Mouse (Mus musculus) limb, embryonic 15.5 days (tissue): Measurements from ENCODE around the gene Abcc10. TPM values are rescaled to one million over a fixed set of nuclear protein-coding genes. Genes with fewer than 3 reads are reported as not detected.

Source experiments
- ATAC-seq: fragments of 200-750 bp; cut with Nextera tagmentation; 2 replicates; pipeline ENCODE4 v1.8.0; 2017; ENCODE audit warnings: low read depth, moderate TSS enrichment; ENCODE audit not compliant: insufficient number of reproducible peaks, low FRiP score, low TSS enrichment
- H3K27ac ChIP-seq: fragments of 300-500 bp; sonication (generic); 2 replicates; pipeline ENCODE4 v1.5.1; 2015; ENCODE audit warnings: moderate library complexity, mild to moderate bottlenecking, inconsistent platforms
- H3K27me3 ChIP-seq: fragments of 300-500 bp; sonication (generic); 2 replicates; pipeline ENCODE4 v1.6.1; 2015; ENCODE audit warnings: inconsistent platforms
- H3K36me3 ChIP-seq: fragments of 300-500 bp; sonication (generic); 2 replicates; pipeline ENCODE4 v1.6.1; 2015; ENCODE audit warnings: inconsistent platforms
- H3K4me1 ChIP-seq: fragments of 300-500 bp; sonication (generic); 2 replicates; pipeline ENCODE4 v1.6.1; 2015; ENCODE audit warnings: inconsistent platforms
- H3K4me2 ChIP-seq: fragments of 300-500 bp; sonication (generic); 2 replicates; pipeline ENCODE4 v1.6.1; 2015; ENCODE audit warnings: mild to moderate bottlenecking, inconsistent platforms
- H3K4me3 ChIP-seq: fragments of 300-500 bp; sonication (generic); 2 replicates; pipeline ENCODE4 v1.5.1; 2015; ENCODE audit warnings: mild to moderate bottlenecking, inconsistent platforms
- H3K9ac ChIP-seq: fragments of 300-500 bp; sonication (generic); 2 replicates; pipeline ENCODE4 v1.6.1; 2015; ENCODE audit warnings: inconsistent platforms
- H3K9me3 ChIP-seq: fragments of 300-500 bp; sonication (generic); 2 replicates; pipeline ENCODE4 v1.6.1; 2016; ENCODE audit warnings: inconsistent platforms
- WGBS: fragments of 180-500 bp; shearing (Covaris S2); methylation state at CpG from one replicate; pipeline ENCODE4 v1.1.7; 2015; 5-methylcytosine and 5-hydroxymethylcytosine counted together
- polyA plus RNA-seq: library from polyadenylated mRNA; unstranded; fragments of >200 nt; fragmentation: Nextera tagmentation; extraction: Ambion mirVana; gene quantifications from 2 replicates; pipeline ENCODE4 v1.2.1, GENCODE M21; 2015

The Abcc10 gene
- polyA plus RNA-seq, 1 experiment from 2014 or later, result 5.9 TPM

DNA sequence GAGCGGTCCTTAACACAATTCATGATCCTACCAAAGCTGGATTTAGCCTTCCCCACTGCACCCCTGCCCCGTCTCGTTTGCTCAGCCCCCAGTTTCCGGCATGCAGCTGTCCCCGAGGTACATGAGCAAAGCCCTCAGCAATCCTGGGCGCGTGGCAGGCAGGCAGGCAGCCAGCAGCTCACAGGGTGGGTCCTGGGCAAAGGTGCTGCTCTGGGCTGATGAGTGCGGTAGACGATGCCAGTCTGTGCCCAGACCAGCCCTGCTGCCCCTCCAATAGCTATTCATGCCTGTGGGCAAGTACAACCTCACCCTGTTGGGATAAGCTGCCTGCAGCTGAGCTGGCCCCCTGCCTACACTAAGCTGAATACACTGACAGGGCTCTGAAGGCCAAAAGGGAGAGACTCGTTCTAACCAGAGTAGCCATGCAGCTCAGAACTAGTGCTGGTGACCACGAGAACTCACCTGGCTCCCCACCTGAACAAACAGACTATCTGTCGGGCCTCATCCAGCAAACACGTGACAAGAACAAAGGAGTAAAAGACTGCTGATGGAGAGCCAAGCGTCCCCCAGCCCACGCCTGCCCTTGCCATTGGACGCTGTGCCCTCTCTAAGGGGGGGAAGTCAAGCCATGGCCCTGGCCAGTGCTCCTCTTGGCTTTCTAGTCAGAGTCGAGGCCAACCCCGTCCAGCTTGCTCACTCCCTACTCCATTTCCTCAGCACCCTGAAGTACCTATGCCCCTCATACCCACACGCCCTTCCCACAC, 58.2 kb downstream of the Abcc10 start:
- Histone ChIP-seq H3K36me3 (peaks cover 63% of the 10 kb centered on the region), H3K9ac (no peak overlapping the region), H3K4me3 (no peak overlapping the region), H3K4me1 (peaks cover 37% of the 10 kb centered on the region), H3K4me2 (no peak overlapping the region), H3K9me3 (no peaks in the 10 kb centered on the region), H3K27me3 (no peaks in the 10 kb centered on the region), H3K27ac (peak overlapping the region; percentile 47)
- no peak for ATAC-seq
- WGBS, result 79% methylated on average over 19 of the region's 19 CpGs

DNA sequence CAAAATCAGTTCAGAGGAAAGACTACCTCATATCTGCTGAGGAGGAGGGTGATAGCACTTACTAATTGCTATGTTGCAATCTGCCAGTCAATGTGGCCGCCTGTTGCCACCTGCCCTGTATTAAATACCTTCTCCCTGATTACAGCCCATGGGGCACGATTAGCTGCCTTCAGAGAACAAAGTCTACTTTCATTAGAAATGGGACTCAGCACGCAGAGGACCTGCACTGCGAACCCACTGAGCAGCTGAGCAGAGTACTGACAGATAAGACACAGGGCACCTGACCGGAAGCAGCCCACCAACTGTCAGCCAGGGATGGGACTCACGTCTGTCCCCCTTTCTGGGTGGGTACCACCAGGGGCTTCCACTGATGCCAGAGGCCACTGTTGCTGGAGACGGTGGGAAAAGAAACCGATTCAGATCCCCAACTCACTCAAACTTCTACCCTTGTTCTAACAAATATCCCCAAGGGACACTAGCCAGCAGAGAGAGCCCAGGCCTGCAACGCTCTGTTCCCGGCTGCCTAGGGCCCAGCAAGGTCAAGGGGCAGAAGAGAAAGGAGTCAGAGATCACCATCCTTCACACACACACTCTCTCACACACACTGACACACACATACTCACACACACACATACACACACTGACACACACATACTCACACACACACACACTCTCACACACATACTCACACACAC, 60.0 kb downstream of the Abcc10 start:
- H3K27me3 ChIP-seq, result no peaks in the 10 kb centered on the region
- H3K4me2 ChIP-seq, result no peak overlapping the region
- WGBS, result 76% methylated on average over 10 of the region's 10 CpGs
- peaks cover 77% of the 10 kb centered on the region for H3K36me3 ChIP-seq
- peaks cover 26% of the 10 kb centered on the region for H3K4me1 ChIP-seq
- ATAC-seq, result no peak
- H3K9ac ChIP-seq, result no peak overlapping the region
- H3K4me3 ChIP-seq, result no peak overlapping the region
- H3K9me3 ChIP-seq, result no peaks in the 10 kb centered on the region
- peak overlapping the region; percentile 11; the same call in 1 of the 2 replicates for H3K27ac ChIP-seq

DNA sequence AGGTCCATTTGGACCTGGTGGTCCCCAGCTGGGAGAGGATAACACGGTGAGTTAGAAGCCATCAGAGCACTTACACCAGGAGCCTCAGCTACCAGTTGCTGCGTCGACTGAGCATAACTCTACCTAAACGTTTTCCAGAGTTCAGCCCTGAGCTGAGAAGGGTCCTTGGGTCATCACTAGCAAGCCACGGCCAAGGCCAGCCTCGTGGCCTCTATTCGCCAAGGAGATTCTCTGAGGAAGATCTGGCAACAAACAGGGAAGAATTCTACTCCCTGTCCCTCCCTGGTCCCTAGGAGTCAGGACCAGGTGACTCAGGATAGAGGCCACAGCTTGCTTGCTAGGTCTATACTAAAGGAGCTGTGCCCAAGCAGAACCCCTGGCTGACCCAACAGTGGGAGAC, 60.6 kb downstream of the Abcc10 start:
- Histone ChIP-seq H3K27ac (0 out of 2 replicates have a peak overlapping the region, but pooled peaks have one; percentile 12), H3K27me3 (no peaks in the 10 kb centered on the region), H3K4me1 (peaks cover 26% of the 10 kb centered on the region), H3K9ac (no peak overlapping the region), H3K4me2 (no peak overlapping the region), H3K36me3 (peaks cover 81% of the 10 kb centered on the region), H3K9me3 (no peaks in the 10 kb centered on the region), H3K4me3 (no peak overlapping the region)
- WGBS, result 70% methylated on average over 7 of the region's 7 CpGs
- ATAC-seq, result no peak

DNA sequence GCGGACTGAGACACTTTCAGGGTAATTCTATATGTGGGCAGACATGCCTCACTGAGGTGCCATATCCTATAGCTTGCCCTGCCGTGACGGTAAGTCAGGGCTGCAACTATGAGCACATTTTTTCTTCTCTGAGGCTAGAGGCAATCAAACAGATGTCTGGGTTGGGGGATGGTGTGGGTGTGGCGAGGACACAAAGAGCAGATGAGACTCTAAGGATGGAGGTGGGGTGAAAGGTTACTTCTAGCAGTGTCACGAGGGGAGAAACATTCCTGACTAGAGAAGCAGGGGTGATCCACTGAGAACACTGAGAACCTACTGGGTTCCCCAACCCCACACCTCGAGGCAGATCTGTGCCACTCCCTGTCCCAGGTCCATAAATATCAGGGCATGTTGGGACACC, 61.2 kb downstream of the Abcc10 start:
- WGBS, result 44% methylated on average over 6 of the region's 6 CpGs
- peaks cover 26% of the 10 kb centered on the region for H3K4me1 ChIP-seq
- H3K4me2 ChIP-seq, result no peak overlapping the region
- no peaks in the 10 kb centered on the region for H3K27me3 ChIP-seq
- H3K4me3 ChIP-seq, result no peak overlapping the region
- H3K27ac ChIP-seq, result peak overlapping the region; percentile 34; the same call in 1 of the 2 replicates
- H3K9me3 ChIP-seq, result no peaks in the 10 kb centered on the region
- no peak for ATAC-seq
- no peak overlapping the region for H3K9ac ChIP-seq
- H3K36me3 ChIP-seq, result peaks cover 83% of the 10 kb centered on the region

DNA sequence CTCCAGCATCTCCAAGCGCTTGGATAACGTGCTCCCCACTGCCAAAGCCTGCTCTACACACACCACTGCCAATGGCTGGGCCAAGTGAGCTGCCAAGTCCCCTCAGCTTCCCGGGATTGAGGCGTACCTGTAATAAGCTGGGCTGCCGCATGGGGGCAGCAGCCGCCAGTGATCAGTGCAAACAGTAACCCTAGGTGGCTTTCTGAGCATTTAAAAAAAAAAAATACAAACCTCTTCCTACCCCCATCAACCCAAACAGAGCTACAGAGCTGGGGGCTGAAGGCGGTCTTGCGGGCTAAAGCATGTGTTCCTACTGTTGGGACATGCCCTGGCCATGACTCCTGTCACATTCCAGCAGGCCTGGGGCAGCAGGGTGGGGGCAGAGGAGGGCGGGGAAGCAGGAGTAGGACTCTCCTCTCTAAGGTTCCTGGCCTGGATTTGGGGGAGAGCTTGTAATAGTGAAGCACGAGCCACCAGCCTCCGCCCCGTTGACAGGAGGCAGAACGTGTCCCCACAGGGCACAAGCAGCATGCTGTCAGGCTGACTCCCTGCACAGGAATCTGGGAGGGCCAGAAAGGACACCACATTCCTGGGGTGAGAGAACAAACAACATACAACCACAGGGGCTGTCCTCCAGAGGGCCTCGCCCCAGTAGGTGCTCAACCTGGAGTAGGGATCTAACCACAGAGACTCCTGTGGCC, 62.1 kb downstream of the Abcc10 start:
- H3K4me3 ChIP-seq, result no peak overlapping the region
- peaks cover 83% of the 10 kb centered on the region for H3K36me3 ChIP-seq
- peak; percentile 48 for ATAC-seq
- 21% methylated on average over 14 of the region's 14 CpGs for WGBS
- H3K9me3 ChIP-seq, result no peaks in the 10 kb centered on the region
- 0 out of 2 replicates have a peak overlapping the region, but pooled peaks have one; percentile 57 for H3K27ac ChIP-seq
- H3K27me3 ChIP-seq, result no peaks in the 10 kb centered on the region
- no peak overlapping the region for H3K4me2 ChIP-seq
- H3K4me1 ChIP-seq, result peaks cover 26% of the 10 kb centered on the region
- H3K9ac ChIP-seq, result no peak overlapping the region

DNA sequence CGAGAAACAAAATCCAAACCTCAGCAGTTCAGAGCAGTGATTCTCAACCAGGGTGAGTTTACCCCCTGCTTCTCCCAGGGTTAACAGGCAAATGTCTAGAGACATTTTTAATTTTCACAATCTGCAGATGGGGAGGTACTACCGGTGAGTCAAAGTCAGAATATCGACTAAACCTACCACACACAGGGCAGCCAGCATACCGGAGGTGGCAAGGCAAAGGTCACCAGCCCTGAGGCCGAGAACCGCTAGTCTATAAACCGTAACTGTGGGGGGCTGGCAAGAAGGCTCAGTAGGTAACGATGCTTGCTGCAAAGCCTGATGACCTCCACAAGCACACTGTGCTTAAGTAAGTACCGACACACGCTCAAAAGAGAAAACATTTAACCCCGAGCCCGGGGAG, 62.6 kb downstream of the Abcc10 start:
- 63% methylated on average over 12 of the region's 12 CpGs for WGBS
- Histone ChIP-seq H3K4me1 (peaks cover 23% of the 10 kb centered on the region), H3K9me3 (no peaks in the 10 kb centered on the region), H3K36me3 (peaks cover 83% of the 10 kb centered on the region), H3K27me3 (no peaks in the 10 kb centered on the region), H3K4me2 (no peak overlapping the region), H3K4me3 (no peak overlapping the region), H3K9ac (no peak overlapping the region), H3K27ac (0 out of 2 replicates have a peak overlapping the region, but pooled peaks have one; percentile 57)
- ATAC-seq, result no peak

DNA sequence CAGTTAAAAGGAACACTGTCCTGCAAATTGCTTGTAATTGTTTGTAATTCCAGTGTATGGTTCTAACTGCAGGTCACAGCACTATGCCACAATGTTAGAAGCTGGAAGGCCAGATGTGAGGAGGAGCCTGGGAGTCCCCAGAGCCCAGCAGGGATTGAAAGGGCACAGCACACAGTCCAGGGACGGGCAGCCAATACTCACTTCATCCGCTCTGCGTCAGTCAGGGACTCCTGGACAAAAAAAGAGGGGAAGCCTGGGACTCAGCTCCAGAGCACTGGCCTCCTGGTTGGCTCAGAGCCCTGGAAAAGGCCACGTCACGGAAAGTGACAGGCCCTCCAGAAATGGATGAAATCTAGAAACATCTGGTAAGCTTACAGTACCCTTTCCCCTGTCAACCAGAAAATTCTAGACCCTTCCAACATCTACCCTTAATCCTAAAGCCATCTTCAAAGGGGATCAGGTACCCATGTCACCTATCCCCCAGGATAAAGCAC, 65.9 kb downstream of the Abcc10 start:
- no peak overlapping the region for H3K9ac ChIP-seq
- ATAC-seq, result no peak
- H3K4me1 ChIP-seq, result peaks cover 13% of the 10 kb centered on the region
- H3K36me3 ChIP-seq, result peaks cover 88% of the 10 kb centered on the region
- no peak overlapping the region for H3K4me3 ChIP-seq
- no peaks in the 10 kb centered on the region for H3K27me3 ChIP-seq
- no peak overlapping the region for H3K27ac ChIP-seq
- WGBS, result 85% methylated on average over 5 of the region's 5 CpGs
- H3K9me3 ChIP-seq, result no peaks in the 10 kb centered on the region
- no peak overlapping the region for H3K4me2 ChIP-seq

DNA sequence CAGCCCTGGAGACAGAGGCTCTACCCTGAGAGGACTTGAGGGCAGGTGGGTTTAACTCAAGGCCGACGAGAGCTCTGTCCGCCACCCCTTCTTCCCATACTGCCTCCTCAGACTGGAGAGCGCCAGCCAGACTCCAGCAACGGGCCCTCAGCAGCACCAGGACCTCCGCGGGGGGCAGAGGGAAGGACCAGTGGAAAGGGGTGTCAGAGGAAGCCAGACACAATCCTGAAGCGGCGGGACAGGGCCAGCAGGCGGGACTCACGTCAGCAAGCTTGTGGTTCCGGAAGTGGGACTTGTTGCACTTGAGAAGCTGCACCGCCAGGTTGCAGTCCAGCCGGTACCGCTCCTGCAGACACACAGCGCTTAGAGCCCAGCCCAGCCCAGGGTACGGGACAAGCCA, 68.5 kb downstream of the Abcc10 start:
- Histone ChIP-seq H3K36me3 (peaks cover 84% of the 10 kb centered on the region), H3K9me3 (no peaks in the 10 kb centered on the region), H3K4me2 (no peak overlapping the region), H3K27ac (no peak overlapping the region), H3K4me1 (peaks cover 3% of the 10 kb centered on the region), H3K9ac (no peak overlapping the region), H3K4me3 (no peak overlapping the region), H3K27me3 (peaks cover 9% of the 10 kb centered on the region)
- WGBS, result 88% methylated on average over 17 of the region's 17 CpGs
- ATAC-seq, result no peak

DNA sequence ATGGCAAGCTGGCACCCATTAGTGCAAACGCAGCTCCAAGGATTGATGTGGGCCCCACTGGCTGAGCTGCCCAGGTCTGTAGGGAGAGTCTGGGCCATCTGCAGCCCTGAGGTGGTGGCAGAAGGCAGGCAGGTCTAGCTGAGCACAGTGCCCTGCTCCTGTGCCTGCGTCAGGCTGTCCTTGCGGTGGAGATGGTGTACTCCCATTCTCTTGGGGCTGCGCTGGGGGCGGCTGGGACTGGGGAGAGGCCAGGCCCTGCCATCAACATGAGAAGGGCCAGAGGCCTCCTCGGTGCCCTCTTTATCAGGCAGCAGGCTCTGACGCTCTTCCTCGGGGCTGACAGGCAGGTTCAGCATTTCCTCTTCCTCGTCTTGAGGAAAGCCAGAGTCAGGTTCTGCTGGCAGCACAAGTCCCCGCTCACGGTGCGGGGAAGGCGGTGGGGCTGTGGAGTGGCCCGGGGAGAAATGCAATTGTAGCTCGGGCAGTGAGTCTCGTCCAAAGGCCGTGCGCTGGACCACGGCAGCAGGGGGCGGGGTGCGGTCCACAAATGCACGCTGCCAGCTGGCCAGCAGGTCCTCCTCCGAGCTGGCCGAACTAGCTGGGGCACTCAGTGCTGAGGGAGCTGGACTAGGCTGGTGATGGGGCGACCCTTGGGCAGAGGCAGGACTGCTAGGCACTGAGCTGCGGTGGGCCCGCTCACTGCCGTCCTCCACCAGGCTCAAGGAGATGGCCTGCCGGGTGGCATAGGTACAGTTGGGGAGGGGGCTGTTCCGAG, 69.7 kb downstream of the Abcc10 start:
- H3K9me3 ChIP-seq, result no peaks in the 10 kb centered on the region
- no peak overlapping the region for H3K9ac ChIP-seq
- no peak for ATAC-seq
- no peak overlapping the region for H3K27ac ChIP-seq
- H3K4me2 ChIP-seq, result no peak overlapping the region
- no peak overlapping the region for H3K4me3 ChIP-seq
- WGBS, result 89% methylated on average over 30 of the region's 30 CpGs
- peaks cover 11% of the 10 kb centered on the region for H3K4me1 ChIP-seq
- H3K36me3 ChIP-seq, result peaks cover 72% of the 10 kb centered on the region
- H3K27me3 ChIP-seq, result peaks cover 18% of the 10 kb centered on the region

DNA sequence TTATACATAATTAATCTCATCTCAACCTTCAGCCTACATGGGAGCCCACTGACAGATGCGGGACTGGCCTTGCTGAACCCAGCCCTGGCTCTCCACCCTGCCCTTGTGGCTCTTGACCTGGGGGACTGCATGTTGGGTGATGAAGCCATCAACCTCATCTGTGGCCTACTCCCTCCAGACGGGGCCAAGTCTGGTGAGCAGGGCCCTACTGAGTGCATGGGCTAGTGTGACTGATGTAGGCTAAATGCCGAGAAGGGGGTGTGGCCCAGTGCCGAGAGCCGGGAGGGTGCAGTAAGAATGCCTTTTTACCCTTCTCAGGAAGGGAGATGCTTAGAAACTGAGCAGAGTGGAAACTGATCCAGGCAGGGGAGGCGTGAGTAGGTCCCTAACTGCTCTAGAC, 73.0 kb downstream of the Abcc10 start:
- no peak overlapping the region for H3K4me2 ChIP-seq
- peaks cover 18% of the 10 kb centered on the region for H3K27me3 ChIP-seq
- WGBS, result 33% methylated on average over 6 of the region's 6 CpGs
- H3K9ac ChIP-seq, result no peak overlapping the region
- H3K4me1 ChIP-seq, result peaks cover 16% of the 10 kb centered on the region
- ATAC-seq, result no peak
- H3K27ac ChIP-seq, result no peak overlapping the region
- 0 out of 2 replicates have a peak overlapping the region, but pooled peaks have one; percentile 68 for H3K4me3 ChIP-seq
- peaks cover 63% of the 10 kb centered on the region for H3K36me3 ChIP-seq
- H3K9me3 ChIP-seq, result no peaks in the 10 kb centered on the region

DNA sequence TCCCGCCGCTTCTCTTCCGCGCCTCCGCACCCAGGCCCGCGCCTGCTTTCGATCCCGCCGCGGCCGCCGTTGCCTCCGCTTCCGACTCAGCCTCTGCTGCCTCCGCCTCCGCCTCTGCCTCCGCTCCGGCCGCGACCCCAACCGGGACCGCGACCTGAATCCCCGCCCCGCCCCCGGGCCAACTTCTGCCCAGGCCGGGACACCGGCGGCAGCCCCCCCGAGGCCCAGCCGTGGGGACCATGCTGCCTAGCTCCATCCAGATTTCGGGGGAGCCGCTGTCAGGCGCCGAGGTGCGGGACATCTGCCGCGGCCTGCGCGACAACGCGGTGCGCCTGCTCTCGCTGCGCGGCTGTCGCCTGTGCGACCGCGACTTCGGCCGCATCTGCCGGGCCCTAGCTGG, 74.0 kb downstream of the Abcc10 start:
- Histone ChIP-seq H3K27me3 (peaks cover 18% of the 10 kb centered on the region), H3K27ac (no peak overlapping the region), H3K4me2 (peak overlapping the region; percentile 100), H3K36me3 (peaks cover 63% of the 10 kb centered on the region), H3K9ac (peak overlapping the region; percentile 57; the same call in 1 of the 2 replicates), H3K4me3 (peak overlapping the region; percentile 68), H3K9me3 (no peaks in the 10 kb centered on the region), H3K4me1 (peaks cover 25% of the 10 kb centered on the region)
- ATAC-seq, result no peak; the same call in 1 of the 2 replicates
- under 1% methylated on average over 52 of the region's 54 CpGs for WGBS
